Comparison of ENCODE assay signal across 24 mouse cellular contexts in the genomic region with DNA sequence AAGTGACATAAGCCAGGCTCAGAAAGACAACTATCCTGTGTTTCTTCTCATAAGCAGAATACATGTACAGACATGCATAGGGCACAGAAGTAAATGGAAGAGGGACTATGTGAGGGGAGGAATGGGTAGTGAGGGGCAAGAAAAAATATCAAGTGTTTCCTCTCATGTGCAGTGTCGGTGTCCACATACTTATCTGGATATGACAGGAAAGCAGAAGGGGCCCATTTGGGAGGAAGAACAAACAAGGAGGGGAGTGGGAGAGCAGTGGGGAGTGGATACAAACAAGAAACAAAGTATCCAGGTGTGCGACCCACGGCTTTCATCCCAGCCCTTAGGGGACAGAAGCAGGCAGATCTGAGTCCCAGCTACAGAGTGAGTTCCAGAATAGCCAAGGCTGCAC.
"Had no signal": no experiment of that assay in that cellular context is flagged by ENCODE, and none has a peak within 500 bp of the region (broad histone marks: within the 10 kb centered on the region; RNA-seq: fewer than 3 reads in every experiment).

No protein-coding gene starts in this region.

- H3K36me3 ChIP-seq: heart, embryonic 13.5 days; heart, embryonic 15.5 days; hindbrain, embryonic 13.5 days; hindbrain, embryonic 15.5 days; kidney, embryonic 15.5 days; limb, embryonic 13.5 days; limb, embryonic 15.5 days had no signal

- H3K4me2 ChIP-seq: heart, embryonic 11.5 days; heart, embryonic 13.5 days; heart, embryonic 15.5 days; hindbrain, embryonic 13.5 days; hindbrain, embryonic 15.5 days; kidney, embryonic 15.5 days; limb, embryonic 13.5 days; limb, embryonic 15.5 days had no signal

- H3K9ac ChIP-seq: heart, embryonic 13.5 days; heart, embryonic 15.5 days; hindbrain, embryonic 13.5 days; hindbrain, embryonic 15.5 days; kidney, embryonic 15.5 days; limb, embryonic 13.5 days; limb, embryonic 15.5 days had no signal

- H3K9me3 ChIP-seq: heart, embryonic 13.5 days; heart, embryonic 15.5 days; hindbrain, embryonic 13.5 days; hindbrain, embryonic 15.5 days; kidney, embryonic 15.5 days; limb, embryonic 13.5 days; limb, embryonic 15.5 days had no signal

- H3K27me3 ChIP-seq: heart, embryonic 13.5 days; heart, embryonic 15.5 days; hindbrain, embryonic 13.5 days; hindbrain, embryonic 15.5 days; kidney, embryonic 15.5 days; limb, embryonic 13.5 days; limb, embryonic 15.5 days had no signal

- H3K27ac ChIP-seq: heart, adult 2 months; heart, embryonic 13.5 days; heart, embryonic 15.5 days; hindbrain, embryonic 13.5 days; hindbrain, embryonic 15.5 days; hindbrain, postnatal 0 days; kidney, embryonic 15.5 days; kidney, postnatal 0 days; limb, embryonic 13.5 days; limb, embryonic 15.5 days had no signal

- ATAC-seq: hindbrain, postnatal 0 days had no signal

- H3K4me3 ChIP-seq: heart, adult 2 months; heart, embryonic 13.5 days; heart, embryonic 15.5 days; hindbrain, embryonic 13.5 days; hindbrain, embryonic 15.5 days; kidney, embryonic 15.5 days; limb, embryonic 13.5 days; limb, embryonic 15.5 days had no signal

- DNase-seq: gastrocnemius, postnatal 10 days; gastrocnemius, postnatal 25 days; heart, adult 11 months; heart, adult 2 months; heart, postnatal 14 days; heart, postnatal 36 days; kidney, adult 11 months; kidney, adult 2 months; kidney, adult 9 months; kidney, postnatal 14 days; kidney, postnatal 36 days; layer of hippocampus, adult 9-11 months; layer of hippocampus, postnatal 36 days; left cerebral cortex, postnatal 4 days had no signal

- H3K4me1 ChIP-seq: hindbrain, embryonic 13.5 days; hindbrain, embryonic 15.5 days had no signal
